Mouse (Mus musculus): ENCODE results near the gene Acot13. TPM values are rescaled to one million over a fixed set of nuclear protein-coding genes. Genes with fewer than 3 reads are reported as not detected.

Gene Acot13
- polyA plus RNA-seq, 1 experiment, result 31.3 TPM

GRCm38 (mm10) chr13:24816125-24817092, 14.9 kb downstream of the Acot13 start:
- H3K27ac ChIP-seq (ENCODE audit: insufficient read depth, low read depth, low read length), result no peak overlapping the region
- H3K27me3 ChIP-seq (ENCODE audit: control insufficient read depth, insufficient read depth, low read length), result no peaks in the 10 kb centered on the region
- WGBS, result 62% methylated on average over 4 of the region's 4 CpGs
- H3K4me1 ChIP-seq (ENCODE audit: control insufficient read depth, insufficient read depth, insufficient read length, low read length), result peaks cover 2% of the 10 kb centered on the region; the same call in 1 of the 2 replicates
- no peak overlapping the region for H3K4me3 ChIP-seq (ENCODE audit: low read depth, low read length)
- TF ChIP-seq CTCF (IDR thresholded peaks at IDR 0.05; ENCODE audit: extremely low read depth, insufficient read length, insufficient replicate concordance, low read depth, low read length) (no peak), POLR2A (IDR thresholded peaks at IDR 0.05; ENCODE audit: low read depth, low read length) (no peak)
- H3K36me3 ChIP-seq (ENCODE audit: control insufficient read depth, insufficient read depth, low read length), result peaks cover 32% of the 10 kb centered on the region

DNA sequence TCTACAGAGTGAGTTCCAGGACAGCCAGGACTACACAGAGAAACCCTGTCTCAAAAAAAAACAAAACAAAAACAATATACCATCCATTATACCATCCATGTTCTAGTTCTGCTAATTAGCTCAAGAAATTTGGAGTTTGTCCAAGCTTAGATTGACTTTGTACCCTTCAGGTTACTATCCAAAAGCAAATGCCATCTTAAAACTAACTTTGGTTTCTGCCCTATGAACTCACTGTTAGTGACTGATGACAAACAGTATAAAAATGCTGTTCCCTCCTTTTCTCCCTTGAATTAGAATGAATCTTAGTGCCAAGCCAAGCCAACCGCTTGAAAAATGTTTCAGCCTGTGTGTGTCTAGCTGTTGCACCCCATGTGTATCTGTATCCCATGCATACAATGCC, 16.7 kb downstream of the Acot13 start:
- Histone ChIP-seq H3K4me1 (ENCODE audit: control insufficient read depth, insufficient read depth, insufficient read length, low read length) (peaks cover under 1% of the 10 kb centered on the region; the same call in 1 of the 2 replicates), H3K36me3 (ENCODE audit: control insufficient read depth, insufficient read depth, low read length) (peaks cover 41% of the 10 kb centered on the region), H3K27ac (ENCODE audit: insufficient read depth, low read depth, low read length) (no peak overlapping the region), H3K4me3 (ENCODE audit: low read depth, low read length) (no peak overlapping the region), H3K27me3 (ENCODE audit: control insufficient read depth, insufficient read depth, low read length) (no peaks in the 10 kb centered on the region)
- TF ChIP-seq CTCF (IDR thresholded peaks at IDR 0.05; ENCODE audit: extremely low read depth, insufficient read length, insufficient replicate concordance, low read depth, low read length), result no peak
- TF ChIP-seq POLR2A (IDR thresholded peaks at IDR 0.05; ENCODE audit: low read depth, low read length), result no peak
- 70% methylated on average over 1 of the region's 1 CpGs for WGBS

GRCm38 (mm10) chr13:24812521-24812920, 18.8 kb downstream of the Acot13 start:
- peaks cover 52% of the 10 kb centered on the region for H3K36me3 ChIP-seq (ENCODE audit: control insufficient read depth, insufficient read depth, low read length)
- no peak overlapping the region for H3K4me3 ChIP-seq (ENCODE audit: low read depth, low read length)
- WGBS, result 91% methylated on average over 2 of the region's 2 CpGs
- no peaks in the 10 kb centered on the region for H3K27me3 ChIP-seq (ENCODE audit: control insufficient read depth, insufficient read depth, low read length)
- no peaks in the 10 kb centered on the region for H3K4me1 ChIP-seq (ENCODE audit: control insufficient read depth, insufficient read depth, insufficient read length, low read length)
- no peak overlapping the region for H3K27ac ChIP-seq (ENCODE audit: insufficient read depth, low read depth, low read length)
- no peak for TF ChIP-seq POLR2A (IDR thresholded peaks at IDR 0.05; ENCODE audit: low read depth, low read length)

DNA sequence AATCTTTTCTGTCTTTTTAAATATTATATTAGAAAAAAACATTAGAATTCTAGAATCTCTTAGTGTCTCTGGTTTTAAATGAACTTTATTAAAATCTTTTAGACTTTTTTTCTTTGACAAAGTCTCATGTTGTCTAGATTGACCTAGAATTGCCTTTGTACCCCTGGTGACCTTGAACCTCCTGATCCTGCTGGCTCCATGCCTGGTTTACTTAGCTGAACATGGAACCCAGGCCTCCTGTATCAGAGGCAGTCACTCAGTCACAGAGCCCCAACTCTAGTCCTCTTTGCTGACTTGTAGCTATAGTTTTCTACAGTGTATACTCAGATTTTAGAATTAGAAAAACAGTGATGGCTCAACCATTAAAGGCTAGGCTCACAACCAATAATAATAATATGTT, 25.3 kb downstream of the Acot13 start:
- Histone ChIP-seq H3K36me3 (ENCODE audit: control insufficient read depth, insufficient read depth, low read length) (peaks cover 44% of the 10 kb centered on the region), H3K4me1 (ENCODE audit: control insufficient read depth, insufficient read depth, insufficient read length, low read length) (peaks cover 4% of the 10 kb centered on the region; the same call in 1 of the 2 replicates), H3K27ac (ENCODE audit: insufficient read depth, low read depth, low read length) (no peak overlapping the region), H3K4me3 (ENCODE audit: low read depth, low read length) (no peak overlapping the region), H3K27me3 (ENCODE audit: control insufficient read depth, insufficient read depth, low read length) (no peaks in the 10 kb centered on the region)
- TF ChIP-seq CTCF (IDR thresholded peaks at IDR 0.05; ENCODE audit: extremely low read depth, insufficient read length, insufficient replicate concordance, low read depth, low read length) (no peak), POLR2A (IDR thresholded peaks at IDR 0.05; ENCODE audit: low read depth, low read length) (no peak)

- H3K36me3 ChIP-seq (ENCODE audit: control insufficient read depth, insufficient read depth, low read length), result peaks cover 21% of the 10 kb centered on the region
- no peak overlapping the region for H3K27ac ChIP-seq (ENCODE audit: insufficient read depth, low read depth, low read length)
- no peak for TF ChIP-seq CTCF (IDR thresholded peaks at IDR 0.05; ENCODE audit: extremely low read depth, insufficient read length, insufficient replicate concordance, low read depth, low read length)
- TF ChIP-seq POLR2A (IDR thresholded peaks at IDR 0.05; ENCODE audit: low read depth, low read length), result no peak
- no peaks in the 10 kb centered on the region for H3K27me3 ChIP-seq (ENCODE audit: control insufficient read depth, insufficient read depth, low read length)
- under 1% methylated on average over 2 of the region's 2 CpGs for WGBS
- H3K4me1 ChIP-seq (ENCODE audit: control insufficient read depth, insufficient read depth, insufficient read length, low read length), result peaks cover 4% of the 10 kb centered on the region; the same call in 1 of the 2 replicates
- no peak overlapping the region for H3K4me3 ChIP-seq (ENCODE audit: low read depth, low read length)
Observed at GRCm38 (mm10) chr13:24803196-24803595, 28.1 kb downstream of the Acot13 start.

DNA sequence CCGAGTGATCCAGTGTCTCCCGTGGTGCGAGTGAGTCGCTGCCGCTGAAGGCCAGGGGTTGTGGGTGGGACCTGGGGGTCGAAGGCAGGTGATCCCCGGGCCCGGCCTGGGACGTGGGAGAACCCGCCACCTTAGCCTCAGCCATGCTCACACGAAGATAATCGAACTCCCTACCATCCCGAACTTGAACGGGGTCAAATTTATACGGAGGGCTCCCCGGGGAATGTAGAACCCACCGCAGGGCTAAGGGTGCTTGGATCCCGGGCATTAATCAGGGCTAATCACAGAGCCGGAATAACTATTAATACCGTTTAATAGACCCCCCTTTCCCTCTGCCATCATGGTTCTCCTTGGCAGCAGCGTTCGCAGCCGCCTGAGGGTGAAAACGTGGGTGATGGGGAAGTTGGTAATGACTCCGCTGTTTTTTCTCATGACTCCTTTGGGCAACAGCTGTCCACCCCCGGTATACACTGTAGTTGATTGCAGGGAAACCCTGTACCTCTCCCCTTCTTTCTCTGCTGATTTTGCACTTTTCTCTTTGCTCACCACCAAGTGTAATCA, 29.1 kb downstream of the Acot13 start:
- Histone ChIP-seq H3K27me3 (ENCODE audit: control insufficient read depth, insufficient read depth, low read length) (no peaks in the 10 kb centered on the region), H3K27ac (ENCODE audit: insufficient read depth, low read depth, low read length) (peak overlapping the region; percentile 21; the same call in 1 of the 2 replicates), H3K4me3 (ENCODE audit: low read depth, low read length) (peak overlapping the region; percentile 72), H3K4me1 (ENCODE audit: control insufficient read depth, insufficient read depth, insufficient read length, low read length) (peaks cover 4% of the 10 kb centered on the region; the same call in 1 of the 2 replicates), H3K36me3 (ENCODE audit: control insufficient read depth, insufficient read depth, low read length) (peaks cover 18% of the 10 kb centered on the region)
- TF ChIP-seq POLR2A (IDR thresholded peaks at IDR 0.05; ENCODE audit: low read depth, low read length) (no peak), CTCF (IDR thresholded peaks at IDR 0.05; ENCODE audit: extremely low read depth, insufficient read length, insufficient replicate concordance, low read depth, low read length) (no peak)
- WGBS, result under 1% methylated on average over 26 of the region's 26 CpGs

DNA sequence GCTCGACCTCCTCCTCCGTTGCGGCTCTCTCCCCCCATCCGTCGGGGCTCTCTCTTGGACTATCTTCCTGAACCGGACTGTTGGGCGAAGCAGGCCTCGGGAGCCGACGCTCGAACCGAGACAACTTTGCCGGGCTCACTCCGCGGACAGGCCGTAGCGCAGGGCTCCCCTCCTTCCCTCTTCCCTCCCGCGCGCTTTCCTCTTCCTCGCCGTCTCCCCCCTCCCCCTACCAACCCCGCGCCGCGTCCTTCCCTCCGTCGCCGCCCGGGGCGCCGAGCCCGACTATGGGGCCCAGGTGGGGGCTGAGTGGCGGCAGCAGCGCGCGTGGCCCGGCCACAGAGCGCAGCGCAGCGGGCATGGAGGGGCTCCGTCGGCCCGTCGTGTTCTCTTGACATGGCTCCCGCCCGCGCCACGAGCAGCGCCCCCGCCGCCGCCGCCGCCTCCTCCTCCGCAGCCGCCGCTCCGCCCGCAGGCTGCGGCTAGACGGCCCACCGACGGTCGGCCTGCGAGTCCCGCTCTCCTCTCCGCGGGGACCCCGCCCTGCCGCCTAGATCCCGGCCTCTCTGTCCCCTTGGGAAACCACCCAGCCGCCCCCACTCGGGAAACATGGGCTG, 29.9 kb downstream of the Acot13 start, which contains the start of gene BC005537:
TSS of gene BC005537 (plus strand) at position 350 of the 614 bp plus-strand sequence.
- no peaks in the 10 kb centered on the region for H3K27me3 ChIP-seq (ENCODE audit: control insufficient read depth, insufficient read depth, low read length)
- WGBS, result under 1% methylated on average over 74 of the region's 74 CpGs
- H3K4me3 ChIP-seq (ENCODE audit: low read depth, low read length), result peak within 1 kb of the TSS; percentile 72
- TF ChIP-seq CTCF (IDR thresholded peaks at IDR 0.05; ENCODE audit: extremely low read depth, insufficient read length, insufficient replicate concordance, low read depth, low read length) (no peak), POLR2A (IDR thresholded peaks at IDR 0.05; ENCODE audit: low read depth, low read length) (no peak)
- H3K27ac ChIP-seq (ENCODE audit: insufficient read depth, low read depth, low read length), result peak within 1 kb of the TSS; percentile 93
- H3K4me1 ChIP-seq (ENCODE audit: control insufficient read depth, insufficient read depth, insufficient read length, low read length), result peaks cover 4% of the 10 kb centered on the region; the same call in 1 of the 2 replicates
- peaks cover 12% of the 10 kb centered on the region for H3K36me3 ChIP-seq (ENCODE audit: control insufficient read depth, insufficient read depth, low read length)
